Mouse (Mus musculus): ENCODE measurements around the gene Ppid. TPM values are rescaled to one million over a fixed set of nuclear protein-coding genes. Genes with fewer than 3 reads are reported as not detected.
A peak's percentile ranks its signal among the peaks of the same experiment; 100 is the strongest.

The Ppid gene
- polyA plus RNA-seq, 1 experiment from 2014 or later, result 155 TPM

GRCm38 (mm10) chr3:79627484-79628181 lies 36.5 kb downstream of the Ppid start:
- Histone ChIP-seq H3K4me3 (peak overlapping the region; percentile 65), H3K4me2 (peak overlapping the region; percentile 77), H3K9me3 (no peaks in the 10 kb centered on the region), H3K27me3 (no peaks in the 10 kb centered on the region), H3K27ac (no peak overlapping the region), H3K36me3 (peaks cover 16% of the 10 kb centered on the region), H3K4me1 (replicated peaks) (peaks cover 13% of the 10 kb centered on the region), H3K9ac (peak overlapping the region; percentile 75)
- ATAC-seq (ENCODE audit: low FRiP score), result no peak
- 31% methylated on average over 10 of the region's 10 CpGs for WGBS

- WGBS, result 0% methylated on average over 9 of the region's 9 CpGs
- Histone ChIP-seq H3K9me3 (no peaks in the 10 kb centered on the region), H3K27ac (peak overlapping the region; percentile 53), H3K36me3 (peaks cover 18% of the 10 kb centered on the region), H3K27me3 (no peaks in the 10 kb centered on the region), H3K4me1 (replicated peaks) (peaks cover 13% of the 10 kb centered on the region), H3K4me3 (peak overlapping the region; percentile 65), H3K4me2 (peak overlapping the region; percentile 77), H3K9ac (peak overlapping the region; percentile 75)
- no peak for ATAC-seq (ENCODE audit: low FRiP score)
These were observed 37.0 kb downstream of the Ppid start for GRCm38 (mm10) chr3:79628182-79628560.

GRCm38 (mm10) chr3:79628561-79629415 lies 37.6 kb downstream of the Ppid start, which contains the start of gene 4930579G24Rik:
Gene 4930579G24Rik (plus strand): TSS chr3:79629079.
- no peaks in the 10 kb centered on the region for H3K27me3 ChIP-seq
- H3K4me1 ChIP-seq (replicated peaks), result peaks cover 13% of the 10 kb centered on the region
- H3K9me3 ChIP-seq, result no peaks in the 10 kb centered on the region
- peak; percentile 99 for ATAC-seq (ENCODE audit: low FRiP score)
- peak within 1 kb of the TSS; percentile 78 for H3K9ac ChIP-seq
- H3K27ac ChIP-seq, result peak within 1 kb of the TSS; percentile 85
- H3K36me3 ChIP-seq, result peaks cover 24% of the 10 kb centered on the region
- peak within 1 kb of the TSS; percentile 77 for H3K4me2 ChIP-seq
- peak within 1 kb of the TSS; percentile 65 for H3K4me3 ChIP-seq
- under 1% methylated on average over 60 of the region's 60 CpGs for WGBS

- Histone ChIP-seq H3K27me3 (no peaks in the 10 kb centered on the region), H3K4me1 (replicated peaks) (peaks cover 13% of the 10 kb centered on the region), H3K9me3 (no peaks in the 10 kb centered on the region), H3K4me3 (peak within 1 kb of the TSS; percentile 65), H3K4me2 (peak within 1 kb of the TSS; percentile 77), H3K36me3 (peaks cover 26% of the 10 kb centered on the region), H3K9ac (peak within 1 kb of the TSS; percentile 78), H3K27ac (peak within 1 kb of the TSS; percentile 85)
- peak; percentile 50 for ATAC-seq (ENCODE audit: low FRiP score)
- WGBS, result under 1% methylated on average over 11 of the region's 11 CpGs
These were observed 38.2 kb downstream of the Ppid start, which contains the start of gene Etfdh for GRCm38 (mm10) chr3:79629416-79629730. Gene Etfdh (minus strand): TSS chr3:79629500.

- no peaks in the 10 kb centered on the region for H3K27me3 ChIP-seq
- no peak overlapping the region for H3K9ac ChIP-seq
- no peak overlapping the region for H3K4me2 ChIP-seq
- H3K27ac ChIP-seq, result no peak overlapping the region
- H3K36me3 ChIP-seq, result no peaks in the 10 kb centered on the region
- no peaks in the 10 kb centered on the region for H3K9me3 ChIP-seq
- H3K4me1 ChIP-seq (replicated peaks), result no peaks in the 10 kb centered on the region
- no peak for ATAC-seq (ENCODE audit: low FRiP score)
- 93% methylated on average over 6 of the region's 6 CpGs for WGBS
- no peak overlapping the region for H3K4me3 ChIP-seq
These were observed 61.0 kb downstream of the Ppid start for GRCm38 (mm10) chr3:79652129-79652528.

Other genes starting within 250 kb of the Ppid start
- gene Fnip2, start 23.5 kb upstream of the Ppid start, polyA plus RNA-seq (2015; fragmentation: Nextera tagmentation; extraction: Ambion mirVana), result 4.7 and 6.1 TPM in 2 replicates
- 9.0 and 10.5 TPM in 2 replicates for gene 4930579G24Rik, start 37.7 kb downstream of the Ppid start, polyA plus RNA-seq (2015; fragmentation: Nextera tagmentation; extraction: Ambion mirVana)
- gene Etfdh, start 38.2 kb downstream of the Ppid start, polyA plus RNA-seq (2015; fragmentation: Nextera tagmentation; extraction: Ambion mirVana), result 46.0 and 47.0 TPM in 2 replicates
- 0.04 TPM in 2 replicates for gene Rxfp1, start 146.5 kb downstream of the Ppid start, polyA plus RNA-seq (2015; fragmentation: Nextera tagmentation; extraction: Ambion mirVana)

Data from hindbrain, embryonic 13.5 days (tissue).